Mouse (Mus musculus) midbrain, postnatal 0 days (tissue): ENCODE data around the gene Klhdc8a. TPM values are rescaled to one million over a fixed set of nuclear protein-coding genes. Genes with fewer than 3 reads are reported as not detected.

Experiments used
- ATAC-seq: fragments of 200-750 bp; cut with Nextera tagmentation; 2 replicates; pipeline ENCODE4 v1.8.0; 2017; ENCODE audit warnings: moderate number of reproducible peaks, mild to moderate bottlenecking, moderate TSS enrichment, moderate library complexity; ENCODE audit not compliant: low FRiP score
- DNase-seq: peaks from one replicate; pipeline ENCODE4 v3.0.0-alpha.2; 2015; ENCODE audit warnings: low spot score
- H3K27ac ChIP-seq: fragments of 300-500 bp; sonication (generic); 2 replicates; pipeline ENCODE4 v1.5.1; 2014; ENCODE audit warnings: low read depth, mild to moderate bottlenecking, low read length, mixed read lengths
- H3K27me3 ChIP-seq: fragments of 300-500 bp; sonication (generic); 2 replicates; pipeline ENCODE4 v1.6.1; 2014; ENCODE audit warnings: low read length, control low read depth, mixed read lengths; ENCODE audit not compliant: insufficient read depth
- H3K36me3 ChIP-seq: fragments of 300-500 bp; sonication (generic); 2 replicates; pipeline ENCODE4 v1.6.1; 2014; ENCODE audit warnings: low read length, control low read depth, mixed read lengths; ENCODE audit not compliant: insufficient read depth
- H3K4me1 ChIP-seq: fragments of 300-500 bp; sonication (generic); 2 replicates; pipeline ENCODE4 v1.6.1; 2014; ENCODE audit warnings: mild to moderate bottlenecking, control low read depth, antibody characterized with exemption, low read length, mixed read lengths; ENCODE audit not compliant: insufficient read depth
- H3K4me2 ChIP-seq: fragments of 300-500 bp; sonication (generic); 2 replicates; pipeline ENCODE4 v1.6.1; 2014; ENCODE audit warnings: low read depth, mild to moderate bottlenecking, low read length, mixed read lengths; ENCODE audit not compliant: poor library complexity, severe bottlenecking
- H3K4me3 ChIP-seq: fragments of 300-500 bp; sonication (generic); 2 replicates; pipeline ENCODE4 v1.5.1; 2014; ENCODE audit warnings: low read depth, mild to moderate bottlenecking, low read length, moderate library complexity
- H3K9ac ChIP-seq: fragments of 300-500 bp; sonication (generic); replicated peaks from 2 replicates; pipeline ENCODE4 v1.6.1; 2014; ENCODE audit warnings: mild to moderate bottlenecking, low read length, moderate library complexity, mixed read lengths; ENCODE audit not compliant: poor library complexity, severe bottlenecking
- H3K9me3 ChIP-seq: fragments of 300-500 bp; sonication (generic); 2 replicates; pipeline ENCODE4 v1.6.1; 2016; ENCODE audit warnings: low read length, control low read depth
- CTCF ChIP-seq: IDR thresholded peaks from 2 replicates; pipeline ENCODE4 v1.5.1; 2016; ENCODE audit warnings: antibody characterized with exemption, mild to moderate bottlenecking
- WGBS: fragments of 180-500 bp; shearing (Covaris S2); extraction: QIAGEN DNeasy Blood & Tissue Kit; methylation state at CpG from one replicate; pipeline ENCODE4 v1.1.7; 2014; 5-methylcytosine and 5-hydroxymethylcytosine counted together
- polyA plus RNA-seq: library from polyadenylated mRNA; unstranded; fragments of >200 nt; fragmentation: Nextera tagmentation; extraction: Ambion mirVana; gene quantifications from 2 replicates; pipeline ENCODE4 v1.2.1, GENCODE M21; 2015
- total RNA-seq: library from RNA; depleted of rRNA; stranded (reverse); fragments of >200 nt; gene quantifications from 2 replicates; pipeline ENCODE4 v1.2.3, GENCODE M21; 2014

Gene Klhdc8a
- total and polyA plus RNA-seq, 2 experiments from 2014 or later: 12.4 to 31.1 TPM

DNA sequence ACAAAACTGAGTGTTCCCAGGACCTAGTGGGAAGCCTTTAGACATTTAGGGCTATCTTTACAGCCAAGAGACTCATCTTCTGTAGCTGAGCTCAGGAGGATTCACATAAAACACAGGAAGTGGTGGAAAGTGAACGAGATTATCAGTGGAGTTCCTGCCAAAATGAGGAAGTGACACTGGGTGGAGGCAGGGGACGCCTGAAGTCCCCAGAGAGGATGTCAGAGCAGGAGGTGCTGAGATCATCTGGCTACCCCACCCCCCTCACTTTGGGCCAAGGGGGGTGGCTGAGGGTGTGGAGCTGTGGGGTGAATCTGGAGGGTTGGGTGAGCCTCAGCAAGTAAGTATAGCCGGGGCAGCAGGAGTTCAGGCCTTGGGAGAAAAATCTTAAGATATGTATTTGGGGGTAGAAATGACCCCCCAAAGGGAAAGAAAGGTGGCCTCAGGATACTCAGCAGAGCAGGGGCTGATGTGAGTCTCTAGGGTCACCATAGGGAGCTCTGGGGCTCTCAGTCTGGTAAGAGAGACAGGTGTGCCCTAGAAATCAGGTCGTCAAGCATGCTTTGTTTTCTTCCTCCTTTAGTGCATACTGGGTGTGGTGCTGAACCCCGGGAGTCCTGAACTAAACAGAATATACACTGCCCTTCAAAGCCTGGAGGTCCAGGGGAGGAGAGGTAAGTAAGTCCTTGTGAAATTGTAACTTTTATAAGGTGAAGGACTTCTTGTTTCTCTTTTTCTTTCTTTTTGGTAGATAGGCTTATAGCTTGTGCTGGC, 43.5 kb downstream of the Klhdc8a start:
- H3K9ac ChIP-seq: no peak overlapping the region
- no peaks in the 10 kb centered on the region for H3K4me1 ChIP-seq
- no peak for ATAC-seq
- no peaks in the 10 kb centered on the region for H3K36me3 ChIP-seq
- TF ChIP-seq CTCF: no peak
- H3K4me3 ChIP-seq: no peak overlapping the region
- no peak overlapping the region for H3K27ac ChIP-seq
- no peak overlapping the region for H3K4me2 ChIP-seq
- H3K27me3 ChIP-seq: no peaks in the 10 kb centered on the region
- no peaks in the 10 kb centered on the region for H3K9me3 ChIP-seq
- no peak for DNase-seq
- WGBS: 64% methylated on average over 5 of the region's 5 CpGs

DNA sequence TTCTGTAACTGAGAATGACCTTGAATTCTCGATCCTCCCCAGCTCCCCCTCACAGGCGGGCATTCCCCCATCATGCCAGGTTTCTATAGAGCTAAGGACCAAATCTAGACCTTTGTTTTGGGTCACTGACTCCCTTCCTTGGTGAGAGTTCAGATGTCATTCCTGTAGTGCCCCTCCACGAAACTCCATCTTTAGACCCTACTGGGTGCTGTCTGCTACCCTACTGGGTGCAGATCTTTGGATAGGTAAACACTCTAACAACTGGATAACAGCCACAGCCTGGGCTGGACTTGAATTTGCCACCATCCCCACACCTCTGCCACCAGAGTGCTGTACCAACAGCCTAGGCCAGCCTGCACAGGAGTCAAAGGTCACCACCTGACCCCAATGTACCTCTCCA, 44.1 kb downstream of the Klhdc8a start:
- Histone ChIP-seq H3K4me2 (no peak overlapping the region), H3K4me1 (no peaks in the 10 kb centered on the region), H3K27ac (no peak overlapping the region), H3K27me3 (no peaks in the 10 kb centered on the region), H3K9me3 (no peaks in the 10 kb centered on the region), H3K36me3 (no peaks in the 10 kb centered on the region), H3K4me3 (no peak overlapping the region), H3K9ac (no peak overlapping the region)
- DNase-seq: no peak
- ATAC-seq: no peak
- TF ChIP-seq CTCF: no peak
- 65% methylated on average over 3 of the region's 3 CpGs for WGBS

DNA sequence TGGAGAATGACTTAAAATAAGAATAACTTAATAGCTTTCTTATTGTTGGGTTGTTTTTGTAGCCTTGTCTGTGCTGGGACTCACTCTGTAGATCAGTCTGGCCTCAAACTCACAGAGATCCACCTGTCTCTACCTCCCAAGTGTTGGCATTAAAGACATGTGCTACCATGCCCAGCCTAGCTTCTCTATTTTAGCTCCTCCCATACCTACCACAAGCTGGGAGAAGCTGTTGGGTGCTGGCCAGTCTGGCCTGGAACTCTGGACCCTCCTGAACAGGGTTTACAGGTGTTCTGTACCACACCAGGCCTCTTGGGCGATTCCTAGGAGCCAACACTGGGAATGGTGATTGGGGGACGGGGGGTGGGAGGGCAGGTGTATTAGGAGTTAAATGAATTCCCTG, 44.8 kb downstream of the Klhdc8a start:
- no peak for TF ChIP-seq CTCF
- Histone ChIP-seq H3K27me3 (no peaks in the 10 kb centered on the region), H3K4me2 (no peak overlapping the region), H3K9ac (no peak overlapping the region), H3K36me3 (no peaks in the 10 kb centered on the region), H3K4me1 (no peaks in the 10 kb centered on the region), H3K4me3 (no peak overlapping the region), H3K27ac (no peak overlapping the region), H3K9me3 (no peaks in the 10 kb centered on the region)
- DNase-seq (no peak), ATAC-seq (no peak)
- WGBS: 95% methylated on average over 2 of the region's 2 CpGs

DNA sequence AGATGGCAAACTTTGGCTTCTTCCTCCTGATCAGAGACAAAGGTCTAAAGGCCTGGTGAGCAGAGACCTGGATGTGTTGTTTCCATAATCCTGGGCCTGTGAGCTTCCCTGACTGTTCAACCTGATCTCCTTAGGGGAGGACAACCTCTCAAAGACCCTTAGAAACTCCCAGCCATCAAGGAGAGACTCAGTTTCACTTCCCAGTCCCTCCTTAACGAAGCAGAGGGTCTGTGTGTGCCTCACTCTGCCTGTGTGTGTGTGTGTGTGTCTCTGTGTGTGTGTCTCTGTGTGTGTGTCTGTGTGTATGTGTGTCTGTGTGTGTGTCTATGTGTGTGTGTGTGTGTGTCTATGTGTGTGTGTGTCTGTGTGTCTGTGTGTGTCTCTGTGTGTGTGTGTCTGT, 45.2 kb downstream of the Klhdc8a start:
- no peak for TF ChIP-seq CTCF
- 96% methylated on average over 1 of the region's 1 CpGs for WGBS

DNA sequence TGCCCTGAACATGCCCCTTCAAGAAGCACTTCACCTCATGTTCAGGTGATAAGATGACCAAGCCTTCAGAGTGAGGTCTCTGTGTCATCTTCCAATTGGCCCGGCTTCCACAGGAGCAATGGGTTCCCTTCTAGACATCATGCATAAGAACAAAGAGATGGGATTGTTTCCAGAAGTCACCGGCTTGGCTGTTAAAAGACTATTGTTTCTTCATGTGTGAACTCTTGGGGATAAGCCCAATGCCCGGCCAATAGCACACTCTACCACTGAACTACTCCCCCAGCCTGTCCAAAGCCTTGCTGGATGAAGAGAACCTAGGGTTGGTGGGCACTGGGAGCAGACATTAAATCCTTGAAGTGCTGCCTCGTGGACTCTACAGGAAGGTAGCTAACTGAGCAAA, 47.1 kb downstream of the Klhdc8a start:
- Histone ChIP-seq H3K36me3 (no peaks in the 10 kb centered on the region), H3K4me1 (no peaks in the 10 kb centered on the region), H3K4me2 (no peak overlapping the region), H3K27ac (no peak overlapping the region), H3K9ac (no peak overlapping the region), H3K4me3 (no peak overlapping the region), H3K9me3 (no peaks in the 10 kb centered on the region), H3K27me3 (no peaks in the 10 kb centered on the region)
- ATAC-seq: no peak
- TF ChIP-seq CTCF: no peak
- WGBS: 78% methylated on average over 4 of the region's 4 CpGs
- DNase-seq: no peak

More for the DNA sequence above, 45.2 kb downstream of the Klhdc8a start:
- H3K4me2 ChIP-seq: no peak overlapping the region
- no peak overlapping the region for H3K27ac ChIP-seq
- H3K9me3 ChIP-seq: no peaks in the 10 kb centered on the region
- no peaks in the 10 kb centered on the region for H3K4me1 ChIP-seq
- no peaks in the 10 kb centered on the region for H3K36me3 ChIP-seq
- H3K4me3 ChIP-seq: no peak overlapping the region
- ATAC-seq (no peak), DNase-seq (no peak)
- H3K9ac ChIP-seq: no peak overlapping the region
- no peaks in the 10 kb centered on the region for H3K27me3 ChIP-seq

DNA sequence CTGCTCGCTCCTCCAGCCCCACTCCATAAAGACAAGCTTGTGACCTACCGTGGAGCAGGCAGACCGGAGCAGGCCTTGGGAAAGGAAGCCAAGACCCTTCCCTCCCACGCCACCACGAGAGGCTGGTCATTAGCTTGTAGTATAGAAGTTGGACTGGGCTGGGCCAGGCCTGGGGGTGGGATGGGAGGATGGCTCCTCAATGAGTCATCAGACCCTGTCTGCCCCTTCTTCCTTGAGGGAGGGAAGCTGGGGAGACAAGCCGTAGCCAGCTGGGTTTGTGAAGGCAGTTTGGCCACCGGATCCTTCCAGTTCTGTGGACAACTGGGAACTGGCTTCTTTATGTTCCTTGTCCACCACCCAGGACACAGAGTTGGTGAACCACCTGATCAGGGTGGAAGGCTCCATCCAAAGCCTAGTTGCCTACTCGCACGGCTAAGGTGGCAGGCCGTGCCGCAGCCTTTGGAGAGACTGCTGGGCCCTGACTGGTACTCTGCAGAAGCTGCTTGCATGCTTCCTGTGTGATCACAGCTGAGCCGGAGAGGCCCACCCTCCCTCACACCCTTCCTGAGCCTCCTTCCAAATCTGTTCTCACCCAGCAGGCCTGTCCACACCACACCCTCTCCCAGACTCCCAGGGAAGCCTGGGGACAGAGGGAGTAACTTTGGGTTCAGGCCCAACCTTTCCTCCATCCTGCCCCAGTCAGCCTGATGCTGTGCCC, 47.9 kb downstream of the Klhdc8a start:
- Histone ChIP-seq H3K4me3 (no peak overlapping the region), H3K36me3 (no peaks in the 10 kb centered on the region), H3K9me3 (no peaks in the 10 kb centered on the region), H3K4me1 (no peaks in the 10 kb centered on the region), H3K27me3 (no peaks in the 10 kb centered on the region), H3K27ac (no peak overlapping the region), H3K4me2 (no peak overlapping the region), H3K9ac (no peak overlapping the region)
- no peak for TF ChIP-seq CTCF
- DNase-seq (no peak), ATAC-seq (no peak)
- WGBS: 89% methylated on average over 12 of the region's 12 CpGs
